Mouse (Mus musculus): ENCODE data around the gene Nudt10. TPM values are rescaled to one million over a fixed set of nuclear protein-coding genes. Genes with fewer than 3 reads are reported as not detected.

Gene Nudt10
- 13.1 TPM for polyA plus RNA-seq (2014; fragmentation: Illumina TruSeq; extraction: RNeasy Lipid Tissue Mini Kit (QIAGEN cat#74804))

GRCm38 (mm10) chrX:6172823-6173640 is at the start of gene Nudt10:
TSS of gene Nudt10 (minus strand) at chrX:6173015.

Other genes with a start within 250 kb of the Nudt10 start
- gene Nudt11, start 125.6 kb downstream of the Nudt10 start, polyA plus RNA-seq (2014; fragmentation: Illumina TruSeq; extraction: RNeasy Lipid Tissue Mini Kit (QIAGEN cat#74804)), result 19.4 TPM
- 14.5 TPM for gene AU022751, start 89.6 kb downstream of the Nudt10 start, polyA plus RNA-seq (2014; fragmentation: Illumina TruSeq; extraction: RNeasy Lipid Tissue Mini Kit (QIAGEN cat#74804))
- 105 TPM for gene Bmp15, start 147.7 kb upstream of the Nudt10 start, polyA plus RNA-seq (2014; fragmentation: Illumina TruSeq; extraction: RNeasy Lipid Tissue Mini Kit (QIAGEN cat#74804))
- 10.4 TPM for gene Shroom4, start 226.8 kb upstream of the Nudt10 start, polyA plus RNA-seq (2014; fragmentation: Illumina TruSeq; extraction: RNeasy Lipid Tissue Mini Kit (QIAGEN cat#74804))